Mouse (Mus musculus) cerebellum, adult 2 months (tissue): ENCODE results near the gene Tmcc2.

ENCODE experiments used
- CTCF ChIP-seq: fragments of 200-500 bp; IDR thresholded peaks from 2 replicates; pipeline ENCODE4 v1.5.1; 2011; ENCODE audit warnings: low read depth, mild to moderate bottlenecking, control low read depth, low read length, moderate library complexity, borderline replicate concordance; ENCODE audit not compliant: insufficient read depth
- POLR2A ChIP-seq: fragments of 200-500 bp; IDR thresholded peaks from 2 replicates; pipeline ENCODE4 v1.6.1; 2011; ENCODE audit warnings: low read length, control low read depth, borderline replicate concordance; ENCODE audit not compliant: insufficient read depth

GRCm38 (mm10) chr1:132361959-132362358, 29.1 kb downstream of the Tmcc2 start:
- TF ChIP-seq CTCF (no peak), POLR2A (no peak)
